Mouse (Mus musculus): ENCODE results near the gene Ptk7.

Ptk7 gene

DNA sequence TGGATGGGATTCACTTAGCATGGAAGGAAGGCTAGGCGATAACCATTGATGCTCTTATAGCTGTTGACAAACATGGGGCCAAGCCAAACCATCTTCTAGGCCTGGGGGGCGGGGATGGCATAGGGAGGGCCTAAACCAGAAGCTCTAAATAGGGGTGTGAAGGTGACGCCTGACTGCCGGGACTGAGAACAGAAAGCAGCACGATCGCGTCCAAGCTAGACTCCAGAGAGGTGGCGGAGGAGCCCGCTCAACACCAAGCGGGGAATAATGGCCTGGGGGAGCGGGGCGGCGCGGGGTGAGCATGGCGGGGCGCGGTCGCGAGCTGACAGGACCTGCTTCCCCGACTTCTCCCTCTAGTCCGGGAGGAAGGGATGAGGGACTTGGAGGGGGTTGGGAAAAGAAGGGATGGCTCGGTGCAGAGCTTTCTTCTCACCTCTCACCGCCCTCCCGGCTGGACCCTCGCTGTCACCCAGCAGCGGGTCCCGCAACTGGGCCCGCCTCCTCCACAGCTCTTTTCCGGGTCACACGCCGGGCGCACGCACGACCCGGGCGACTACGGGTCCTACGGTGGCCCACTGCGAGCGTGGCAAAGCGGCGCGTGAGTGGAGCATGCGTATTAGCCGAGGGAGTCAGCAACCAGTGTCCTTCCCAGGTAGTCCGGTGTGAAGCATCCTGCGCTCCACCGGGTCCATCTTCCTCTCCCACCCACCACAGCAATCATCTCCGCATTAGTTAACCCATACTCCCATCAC lies 83.3 kb downstream of the Ptk7 start, which contains the start of gene Cul9:
Gene Cul9 (minus strand): TSS at position 576 of the 752 bp plus-strand sequence.
- in situ Hi-C loops (cut with MboI; ENCODE audit: unreplicated experiment in 2 of 2), result loop anchor here in 1 of 2 experiments (25.0 kb wide), 1 partner anchor 491 kb away; no protein-coding TSS in a partner anchor

DNA sequence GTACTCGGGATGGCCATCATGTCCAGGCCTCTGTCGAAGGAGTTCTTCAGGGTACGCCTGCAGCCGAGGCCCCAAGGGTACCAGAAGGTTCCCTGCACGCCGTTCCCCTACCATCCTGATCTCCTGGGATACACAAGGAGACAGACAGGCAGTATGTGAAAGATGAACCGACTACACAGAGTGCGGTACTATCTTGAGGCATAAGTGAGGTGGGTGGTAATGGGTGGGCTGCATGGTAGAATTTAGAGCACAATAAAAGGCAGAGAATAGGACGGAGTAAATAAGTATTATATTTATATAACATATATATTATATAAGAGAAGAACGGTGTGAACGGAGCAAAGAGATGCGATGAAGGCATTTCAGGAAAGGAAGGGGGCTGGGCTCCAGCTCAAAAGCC lies 85.6 kb downstream of the Ptk7 start:
- in situ Hi-C loops (cut with MboI; ENCODE audit: unreplicated experiment in 2 of 2), result loop anchor here in 1 of 2 experiments (25.0 kb wide), 1 partner anchor 494 kb away; no protein-coding TSS in a partner anchor

DNA sequence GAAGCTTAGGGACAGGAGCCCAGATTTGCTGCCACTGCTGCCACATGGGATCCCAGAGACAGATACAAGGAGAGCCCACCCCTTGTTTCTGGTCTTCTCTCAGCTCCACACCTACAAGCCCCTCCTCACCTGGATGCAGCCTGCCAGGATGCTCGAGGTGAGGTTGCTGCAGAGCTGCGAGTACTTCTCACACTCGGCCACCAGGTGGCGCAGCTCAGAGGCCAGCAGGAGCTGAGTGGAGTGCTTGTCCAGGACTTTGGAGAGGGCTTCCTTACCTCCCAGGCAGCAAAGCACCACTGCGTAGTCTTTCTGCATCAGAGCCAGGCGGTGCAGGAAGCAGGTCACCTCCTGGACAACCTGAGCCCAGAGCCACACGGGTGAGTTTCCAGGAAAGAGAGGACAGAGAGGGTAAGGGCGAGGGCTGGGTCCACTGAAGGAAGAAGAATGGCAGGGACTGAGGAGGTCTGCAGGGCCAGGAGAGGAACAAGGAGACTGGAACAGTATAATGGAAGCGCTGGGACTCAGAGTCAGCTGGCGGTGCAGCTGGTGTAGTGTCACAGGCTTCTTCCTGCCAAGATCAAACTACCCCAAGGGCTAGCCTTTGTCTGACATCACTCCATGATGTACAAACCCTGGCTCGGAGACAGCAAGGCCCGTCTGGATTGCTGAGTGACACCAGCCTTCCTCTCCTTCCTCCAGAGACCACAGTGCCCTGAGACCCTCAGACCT lies 103.6 kb downstream of the Ptk7 start:
- in situ Hi-C loops (cut with MboI; ENCODE audit: unreplicated experiment in 2 of 2), result loop anchor here (5.0 to 25.0 kb wide), 3 partner anchors 109 to 512 kb away; no protein-coding TSS in a partner anchor

DNA sequence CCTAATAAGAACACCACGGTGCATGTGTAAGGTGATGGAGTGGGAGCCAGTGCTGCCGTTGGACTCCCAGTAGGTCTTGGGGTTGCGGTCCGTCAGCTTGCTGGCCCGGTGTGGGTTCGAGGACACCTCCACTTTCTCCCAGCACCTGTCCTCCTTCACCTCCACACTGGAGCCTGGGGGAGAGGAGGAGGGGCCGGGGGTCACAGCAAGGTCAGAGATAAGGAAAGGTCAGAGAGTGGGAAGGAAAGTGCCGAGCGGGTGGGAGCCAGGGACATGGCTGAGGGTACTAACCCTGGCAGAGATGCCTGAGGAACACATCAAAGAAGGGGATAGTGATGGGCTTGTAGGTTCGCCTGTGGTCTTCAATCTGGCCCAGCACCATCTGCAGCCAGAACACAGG lies 104.2 kb downstream of the Ptk7 start:
- in situ Hi-C loops (cut with MboI; ENCODE audit: unreplicated experiment in 2 of 2), result loop anchor here (5.0 to 25.0 kb wide), 3 partner anchors 110 to 512 kb away; no protein-coding TSS in a partner anchor

DNA sequence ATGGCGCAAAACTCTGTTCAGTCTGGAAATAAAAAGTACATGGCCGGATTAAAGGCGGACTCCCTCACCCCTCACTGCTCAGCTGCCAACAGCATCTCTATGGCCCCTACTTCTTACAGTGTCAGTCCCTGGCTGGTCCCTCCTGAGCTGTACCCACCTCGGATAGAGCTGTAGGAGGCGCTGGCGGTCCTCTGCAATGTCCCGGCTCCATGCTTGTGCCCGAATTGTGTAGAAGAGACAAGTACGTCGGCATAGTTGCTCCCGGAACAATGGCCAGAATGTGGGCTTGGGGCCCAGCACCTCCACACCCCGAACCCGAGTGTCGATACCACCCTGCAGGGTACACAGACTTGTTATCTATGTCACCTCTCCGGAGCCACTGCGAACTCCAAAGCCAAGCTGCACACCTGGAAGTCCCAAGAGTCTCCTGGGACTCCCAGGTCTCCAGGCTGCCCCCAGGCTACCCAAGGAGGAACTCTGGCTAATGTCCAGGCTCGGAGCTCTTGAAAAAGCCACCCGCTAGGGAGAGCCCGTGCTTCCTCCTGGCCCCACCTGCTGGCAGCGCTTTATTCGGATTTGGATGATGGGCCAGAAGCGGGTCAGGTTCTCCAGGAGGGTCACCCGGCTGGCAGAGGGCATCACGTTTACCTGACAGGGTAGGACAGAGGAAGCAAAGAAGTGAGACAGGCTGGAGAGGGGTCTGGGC lies 107.2 kb downstream of the Ptk7 start:
- in situ Hi-C loops (cut with MboI; ENCODE audit: unreplicated experiment in 2 of 2), result loop anchor here in 1 of 2 experiments (10.0 kb wide), 1 partner anchor 113 kb away; no protein-coding TSS in a partner anchor

DNA sequence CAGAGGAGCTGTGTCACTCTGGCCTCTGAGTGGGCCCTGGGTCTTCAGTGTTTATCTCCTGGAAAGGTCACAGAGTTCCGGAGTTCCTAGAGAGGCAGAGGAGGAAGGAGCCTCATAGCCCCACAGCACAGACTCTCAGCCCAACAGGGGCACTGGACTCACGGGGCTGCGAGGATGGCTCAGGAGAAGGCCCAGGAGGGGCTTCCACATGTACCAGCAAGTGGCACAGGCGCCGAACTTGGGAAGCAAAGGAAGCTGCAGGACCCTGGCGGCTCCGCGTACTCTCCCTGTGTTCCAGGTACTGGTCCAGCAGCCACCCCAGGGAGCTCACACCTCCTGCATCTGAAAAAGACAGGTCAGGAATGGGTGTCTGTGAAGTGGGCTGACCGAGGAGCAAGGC lies 108.1 kb downstream of the Ptk7 start:
- in situ Hi-C loops (cut with MboI; ENCODE audit: unreplicated experiment in 2 of 2), result loop anchor here in 1 of 2 experiments (10.0 kb wide), 1 partner anchor 114 kb away; no protein-coding TSS in a partner anchor

DNA sequence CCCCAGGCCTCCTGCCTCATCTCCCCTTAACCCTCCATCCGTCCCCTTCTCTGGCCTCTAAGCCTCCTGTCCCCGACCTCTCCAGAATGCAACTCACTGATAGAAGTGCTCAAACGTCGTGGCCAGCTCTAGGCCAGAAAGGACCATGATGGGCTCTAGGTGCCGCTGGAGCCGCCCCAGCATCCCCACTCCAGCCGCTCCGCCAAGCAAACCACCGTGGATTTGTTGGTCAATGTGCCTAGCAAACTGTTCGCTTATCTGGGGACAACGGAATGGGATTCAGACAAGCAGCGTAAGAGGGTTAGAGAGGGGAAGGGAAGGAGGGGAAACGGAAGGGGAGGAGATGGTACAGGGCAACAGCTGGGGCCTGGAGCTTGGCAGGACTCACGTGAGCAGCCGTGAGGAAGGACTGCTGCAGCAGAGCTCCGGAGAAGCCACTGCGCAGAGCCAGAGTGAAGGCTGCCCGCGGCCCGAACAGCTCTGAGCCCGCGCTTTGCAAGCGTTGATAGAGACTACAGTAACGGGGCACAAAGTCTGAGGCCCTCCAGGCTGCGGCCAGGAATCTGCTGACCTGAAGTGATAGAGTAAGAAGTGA lies 108.8 kb downstream of the Ptk7 start:
- in situ Hi-C loops (cut with MboI; ENCODE audit: unreplicated experiment in 2 of 2), result loop anchor here in 1 of 2 experiments (10.0 kb wide), 1 partner anchor 114 kb away; no protein-coding TSS in a partner anchor

DNA sequence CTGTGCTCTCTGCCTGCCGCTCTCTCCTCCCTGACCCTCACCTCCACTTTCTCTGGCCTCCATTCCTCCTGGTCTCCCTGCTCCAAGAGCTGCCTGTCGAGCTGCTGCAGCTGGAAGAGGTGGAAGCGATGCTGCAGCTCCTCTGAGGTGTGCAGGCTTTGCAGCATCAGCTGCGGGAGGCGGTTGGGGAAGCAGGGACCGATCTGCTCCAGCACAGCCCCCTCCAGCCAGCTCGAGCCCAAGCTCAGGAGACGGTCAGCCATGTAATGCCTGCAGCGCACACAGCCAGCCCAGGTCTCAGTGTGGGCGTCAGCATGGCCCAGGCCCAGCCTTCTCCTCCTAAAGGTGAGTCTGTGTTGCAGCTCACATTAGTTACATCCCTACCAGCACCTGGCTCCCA lies 109.3 kb downstream of the Ptk7 start:
- in situ Hi-C loops (cut with MboI; ENCODE audit: unreplicated experiment in 2 of 2), result loop anchor here in 1 of 2 experiments (10.0 kb wide), 1 partner anchor 115 kb away; no protein-coding TSS in a partner anchor
